Mouse (Mus musculus) T-helper 1 cell (primary cell): ENCODE measurements around the gene Wls.

Experiments used
- in situ Hi-C: fragments of 300-600 bp; cut with MboI, MseI; formaldehyde crosslinking; loops from one replicate; pipeline ENCODE4 v1.15.1; 2025; ENCODE audit warnings: high pct_unique_total_duplicates

The Wls gene

GRCm38 (mm10) chr3:159917328-159918090 is 78.0 kb downstream of the Wls start:
- in situ Hi-C loops = no loop called here
